ENCODE assay signal across 8 mouse cellular contexts in genomic region chr19:37175919-37176318, GRCm38 (mm10). TPM values are rescaled to one million over a fixed set of nuclear protein-coding genes. Genes with fewer than 3 reads are reported as not detected.
DNase-seq lines count a peak whose midpoint lies in the region; ATAC-seq and TF ChIP-seq lines count a peak whose summit lies in the region.

No protein-coding gene starts in this region.

- DNase-seq in liver, adult 2 months (ENCODE audit: extremely low read depth, low read depth, low spot score), result peak; percentile 55
- DNase-seq in liver, result no peak
- DNase-seq in cerebellum, postnatal 14 days, result peak; percentile 60 to 65
- DNase-seq in kidney, postnatal 36 days, result peak; percentile 45 to 70
- peak; percentile 64 for DNase-seq in mesoderm, embryonic 11.5 days (ENCODE audit: low read depth, low spot score)
- peak; percentile 91 for DNase-seq in telencephalon, adult 2 months (ENCODE audit: low read depth, low spot score)
- no peak for DNase-seq in T-cell, adult 2 months (ENCODE audit: low spot score)

- H3K9ac ChIP-seq in liver, adult 2 months (ENCODE audit: low read depth, low read length), result peak overlapping the region; percentile 48
- peak overlapping the region; percentile 96 for H3K9ac ChIP-seq in heart, embryonic 13.5 days

- H3K27ac ChIP-seq in liver, adult 2 months (replicated peaks; ENCODE audit: insufficient read depth, low read depth, low read length), result peak overlapping the region; percentile 99
- peak overlapping the region; percentile 96 for H3K27ac ChIP-seq in heart, embryonic 13.5 days (replicated peaks)

- ATAC-seq in heart, embryonic 13.5 days (ENCODE audit: extremely low read depth, insufficient number of reproducible peaks, low FRiP score, low TSS enrichment), result no peak

- H3K36me3 ChIP-seq in liver, adult 2 months (ENCODE audit: control insufficient read depth, insufficient read depth, low read length), result no peaks in the 10 kb centered on the region
- H3K36me3 ChIP-seq in heart, embryonic 13.5 days, result no peaks in the 10 kb centered on the region; the same call in 1 of the 2 replicates

- H3K27me3 ChIP-seq in liver, adult 2 months (ENCODE audit: control insufficient read depth, insufficient read depth, low read length), result no peaks in the 10 kb centered on the region
- H3K27me3 ChIP-seq in heart, embryonic 13.5 days (replicated peaks), result peaks cover 14% of the 10 kb centered on the region

- 14% methylated on average over 6 of the region's 6 CpGs for WGBS in liver, adult 2 months
- 6% methylated on average over 6 of the region's 6 CpGs for WGBS in heart, embryonic 13.5 days

- peaks cover 22% of the 10 kb centered on the region for H3K4me1 ChIP-seq in liver, adult 2 months (ENCODE audit: control insufficient read depth, insufficient read depth, low read length)
- peaks cover 25% of the 10 kb centered on the region for H3K4me1 ChIP-seq in heart, embryonic 13.5 days

- peak overlapping the region; percentile 76 for H3K4me3 ChIP-seq in liver, adult 2 months (ENCODE audit: insufficient read depth, low read depth, low read length)
- peak overlapping the region; percentile 83 for H3K4me3 ChIP-seq in heart, embryonic 13.5 days

- no peaks in the 10 kb centered on the region for H3K9me3 ChIP-seq in heart, embryonic 13.5 days

- TF ChIP-seq CTCF in liver, adult 2 months (IDR thresholded peaks at IDR 0.05; ENCODE audit: low read depth, low read length), result no peak

- peak overlapping the region; percentile 97 for H3K4me2 ChIP-seq in heart, embryonic 13.5 days

- no peak for TF ChIP-seq POLR2A in liver, adult 2 months (IDR thresholded peaks at IDR 0.05; ENCODE audit: extremely low read depth, insufficient read depth, low read length)

- H3K79me2 ChIP-seq in liver, adult 2 months (ENCODE audit: control insufficient read depth, insufficient read depth, low read length), result peaks cover 8% of the 10 kb centered on the region

RNA-seq across cellular contexts. Expression of gene March5, which starts 31.4 kb away (rescaled TPM):
- total RNA-seq in liver, adult 2 months (2014; rRNA removed), result 84.0 and 93.1 TPM in 2 replicates
- polyA plus RNA-seq in liver, adult 2 months (2012; rRNA removed), result 33.8 and 38.5 TPM in 2 replicates
- polyA plus RNA-seq in heart, embryonic 13.5 days (2015; fragmentation: Nextera tagmentation; extraction: Ambion mirVana), result 76.9 and 83.7 TPM in 2 replicates

RNA-seq across cellular contexts. Expression of gene Cpeb3, which starts 32.5 kb away (rescaled TPM):
- 6.4 and 8.9 TPM in 2 replicates for total RNA-seq in liver, adult 2 months (2014; rRNA removed)
- polyA plus RNA-seq in liver, adult 2 months (2012; rRNA removed), result 4.3 TPM in 2 replicates
- polyA plus RNA-seq in heart, embryonic 13.5 days (2015; fragmentation: Nextera tagmentation; extraction: Ambion mirVana), result 6.5 and 7.9 TPM in 2 replicates

Comparison
In these comparisons a context has a peak if more than half of its experiments do, and no peak if none do; other contexts are left out.
1. DNase-seq: peak in liver, adult 2 months (single experiment), cerebellum, postnatal 14 days (2 of 2), kidney, postnatal 36 days (2 of 2), mesoderm, embryonic 11.5 days (single experiment) and telencephalon, adult 2 months (single experiment); none in liver (single experiment) and T-cell, adult 2 months (single experiment).